8 mouse cellular contexts compared by ENCODE assay signal in genomic region chr19:8984255-8984868, GRCm38 (mm10). TPM values are rescaled to one million over a fixed set of nuclear protein-coding genes. Genes with fewer than 3 reads are reported as not detected.
DNase-seq lines count a peak whose midpoint lies in the region; ATAC-seq and TF ChIP-seq lines count a peak whose summit lies in the region.

No protein-coding gene starts in this region.

- H3K9ac ChIP-seq in hindbrain, embryonic 15.5 days: no peak overlapping the region

- H3K9me3 ChIP-seq in hindbrain, embryonic 15.5 days: no peaks in the 10 kb centered on the region

- peak; percentile 76 for ATAC-seq in hindbrain, embryonic 15.5 days (ENCODE audit: low FRiP score, low read depth)

- no peak for TF ChIP-seq POLR2A in bone marrow macrophage, adult 2 months (IDR thresholded peaks at IDR 0.05; ENCODE audit: borderline replicate concordance, low read depth, low read length)

- no peak for TF ChIP-seq CTCF in bone marrow macrophage, adult 2 months (IDR thresholded peaks at IDR 0.05; ENCODE audit: low read depth, low read length)
- TF ChIP-seq CTCF in gastrocnemius, adult 2 months (IDR thresholded peaks at IDR 0.05): no peak

- H3K4me2 ChIP-seq in hindbrain, embryonic 15.5 days: peak overlapping the region; percentile 35; the same call in 1 of the 2 replicates

- DNase-seq in ovary, postnatal 36 days (ENCODE audit: low spot score): peak; percentile 68
- DNase-seq in ovary, postnatal 10 days (ENCODE audit: low spot score): no peak
- peak; percentile 76 for DNase-seq in gastrocnemius, adult 2 months
- peak; percentile 92 for DNase-seq in lung, postnatal 10 days
- DNase-seq in skeletal muscle tissue, adult 2 months (ENCODE audit: low read depth, low spot score): peak; percentile 90
- no peak for DNase-seq in cerebellum, adult 9-10 months

- H3K36me3 ChIP-seq in hindbrain, embryonic 15.5 days: peaks cover 10% of the 10 kb centered on the region

- peaks cover 16% of the 10 kb centered on the region for H3K27me3 ChIP-seq in hindbrain, embryonic 15.5 days

- intact Hi-C loops in gastrocnemius, adult 2 months (cut with DNase I): no loop called here

- 0 out of 2 replicates have a peak overlapping the region, but pooled peaks have one; percentile 20 for H3K4me3 ChIP-seq in bone marrow macrophage, adult 2 months (ENCODE audit: insufficient read depth, low read length)
- H3K4me3 ChIP-seq in gastrocnemius, adult 2 months: peak overlapping the region; percentile 2; the same call in 1 of the 2 replicates
- no peak overlapping the region for H3K4me3 ChIP-seq in hindbrain, embryonic 15.5 days

- H3K27ac ChIP-seq in bone marrow macrophage, adult 2 months (ENCODE audit: insufficient read depth, low read depth, low read length): peak overlapping the region; percentile 99
- peak overlapping the region; percentile 100 for H3K27ac ChIP-seq in gastrocnemius, adult 2 months
- H3K27ac ChIP-seq in hindbrain, embryonic 15.5 days (replicated peaks): peak overlapping the region; percentile 62; the same call in 1 of the 2 replicates

- peaks cover 64% of the 10 kb centered on the region for H3K4me1 ChIP-seq in bone marrow macrophage, adult 2 months (ENCODE audit: control insufficient read depth, insufficient read depth, low read length)
- peaks cover 32% of the 10 kb centered on the region for H3K4me1 ChIP-seq in hindbrain, embryonic 15.5 days (replicated peaks)

- WGBS in hindbrain, embryonic 15.5 days: 3% methylated on average over 7 of the region's 7 CpGs

RNA-seq across cellular contexts. Expression of gene Ahnak, which starts 4.7 kb away (rescaled TPM):
- 440 and 513 TPM in 2 replicates for polyA plus RNA-seq in bone marrow macrophage, adult 2 months (2012; ENCODE audit: insufficient read depth, insufficient read length, missing spikeins)
- 100 to 1,000 TPM; 212 to 217 TPM for total RNA-seq in gastrocnemius, adult 2 months (2021)
- polyA plus RNA-seq in hindbrain, embryonic 15.5 days (2015; fragmentation: Nextera tagmentation; extraction: Ambion mirVana): 4.6 TPM in 2 replicates

RNA-seq across cellular contexts. Expression of gene Eef1g, which starts 17.5 kb away (rescaled TPM):
- polyA plus RNA-seq in bone marrow macrophage, adult 2 months (2012; ENCODE audit: insufficient read depth, insufficient read length, missing spikeins): 220 and 226 TPM in 2 replicates
- total RNA-seq in gastrocnemius, adult 2 months (2021): 100 to 1,000 TPM; 423 to 463 TPM
- 289 TPM in 2 replicates for polyA plus RNA-seq in hindbrain, embryonic 15.5 days (2015; fragmentation: Nextera tagmentation; extraction: Ambion mirVana)

RNA-seq across cellular contexts. Expression of gene Tut1, which starts 30.7 kb away (rescaled TPM):
- 12.5 and 14.6 TPM in 2 replicates for polyA plus RNA-seq in bone marrow macrophage, adult 2 months (2012; ENCODE audit: insufficient read depth, insufficient read length, missing spikeins)
- 10 to 100 TPM in 1 of 2 experiments, 1 to 10 TPM in 1; 7.9 to 10.4 TPM for total RNA-seq in gastrocnemius, adult 2 months (2021)
- polyA plus RNA-seq in hindbrain, embryonic 15.5 days (2015; fragmentation: Nextera tagmentation; extraction: Ambion mirVana): 24.9 and 25.4 TPM in 2 replicates

RNA-seq across cellular contexts. Expression of gene Mta2, which starts 42.7 kb away (rescaled TPM):
- 78.6 and 81.2 TPM in 2 replicates for polyA plus RNA-seq in bone marrow macrophage, adult 2 months (2012; ENCODE audit: insufficient read depth, insufficient read length, missing spikeins)
- total RNA-seq in gastrocnemius, adult 2 months (2021): 10 to 100 TPM; 23.5 to 27.2 TPM
- polyA plus RNA-seq in hindbrain, embryonic 15.5 days (2015; fragmentation: Nextera tagmentation; extraction: Ambion mirVana): 103 and 109 TPM in 2 replicates

RNA-seq across cellular contexts. Expression of gene Eml3, which starts 55.0 kb away (rescaled TPM):
- 33.1 and 33.7 TPM in 2 replicates for polyA plus RNA-seq in bone marrow macrophage, adult 2 months (2012; ENCODE audit: insufficient read depth, insufficient read length, missing spikeins)
- total RNA-seq in gastrocnemius, adult 2 months (2021): 1 to 10 TPM; 3.4 to 6.2 TPM
- polyA plus RNA-seq in hindbrain, embryonic 15.5 days (2015; fragmentation: Nextera tagmentation; extraction: Ambion mirVana): 9.9 and 12.8 TPM in 2 replicates

Comparison
In these comparisons a context has a peak if more than half of its experiments do, and no peak if none do; other contexts are left out.
1. DNase-seq: peak in ovary, postnatal 36 days (single experiment), gastrocnemius, adult 2 months (single experiment), lung, postnatal 10 days (single experiment) and skeletal muscle tissue, adult 2 months (single experiment); none in ovary, postnatal 10 days (single experiment) and cerebellum, adult 9-10 months (single experiment).
2. RNA of gene Ahnak, which starts 4.7 kb away (polyA plus RNA-seq): 440 to 513 TPM in bone marrow macrophage, adult 2 months; 4.6 TPM in hindbrain, embryonic 15.5 days; every median in the first group is over 10 times any median in the second.
3. Peak in every context shown above with its lines, with median percentiles within 50 percentile points of each other: H3K27ac ChIP-seq.